Mouse (Mus musculus) hindbrain, embryonic 11.5 days (tissue): ENCODE results near the gene Syn1. TPM values are rescaled to one million over a fixed set of nuclear protein-coding genes. Genes with fewer than 3 reads are reported as not detected.
A peak's percentile ranks its signal among the peaks of the same experiment; 100 is the strongest.

Experiments
- ATAC-seq: fragments of 200-750 bp; cut with Nextera tagmentation; 2 replicates; pipeline ENCODE4 v1.8.0; 2017; ENCODE audit warnings: mild to moderate bottlenecking, moderate TSS enrichment, moderate library complexity; ENCODE audit not compliant: low FRiP score
- DNase-seq: peaks from one replicate; pipeline ENCODE4 v3.0.0-alpha.2; 2015; ENCODE audit warnings: low spot score
- H3K27ac ChIP-seq: fragments of 300-500 bp; sonication (generic); 2 replicates; pipeline ENCODE4 v1.5.1; 2014; ENCODE audit warnings: mild to moderate bottlenecking, low read depth, low read length
- H3K27me3 ChIP-seq: fragments of 300-500 bp; sonication (generic); 2 replicates; pipeline ENCODE4 v1.6.1; 2014; ENCODE audit warnings: mild to moderate bottlenecking, low read length, moderate library complexity, mixed read lengths; ENCODE audit not compliant: control insufficient read depth, insufficient read depth
- H3K36me3 ChIP-seq: fragments of 300-500 bp; sonication (generic); 2 replicates; pipeline ENCODE4 v1.6.1; 2014; ENCODE audit warnings: mild to moderate bottlenecking, low read length, moderate library complexity, mixed read lengths; ENCODE audit not compliant: control insufficient read depth, insufficient read depth
- H3K4me1 ChIP-seq: fragments of 300-500 bp; sonication (generic); replicated peaks from 2 replicates; pipeline ENCODE4 v1.6.1; 2014; ENCODE audit warnings: low read length, mixed read lengths; ENCODE audit not compliant: control insufficient read depth, insufficient read depth
- H3K4me2 ChIP-seq: fragments of 300-500 bp; sonication (generic); replicated peaks from 2 replicates; pipeline ENCODE4 v1.6.1; 2014; ENCODE audit warnings: mild to moderate bottlenecking, low read depth, low read length
- H3K4me3 ChIP-seq: fragments of 300-500 bp; sonication (generic); 2 replicates; pipeline ENCODE4 v1.5.1; 2014; ENCODE audit warnings: low read depth, low read length
- H3K9ac ChIP-seq: fragments of 300-500 bp; sonication (generic); 2 replicates; pipeline ENCODE4 v1.6.1; 2014; ENCODE audit warnings: low read depth, low read length
- H3K9me3 ChIP-seq: fragments of 300-500 bp; sonication (generic); 2 replicates; pipeline ENCODE4 v1.6.1; 2016; ENCODE audit warnings: low read length; ENCODE audit not compliant: control insufficient read depth
- WGBS: fragments of 180-500 bp; shearing (Covaris S2); extraction: QIAGEN DNeasy Blood & Tissue Kit; methylation state at CpG from one replicate; pipeline ENCODE4 v1.1.7; 2014; 5-methylcytosine and 5-hydroxymethylcytosine counted together
- polyA plus RNA-seq: library from polyadenylated mRNA; unstranded; fragments of >200 nt; fragmentation: Nextera tagmentation; extraction: Ambion mirVana; gene quantifications from 2 replicates; pipeline ENCODE4 v1.2.1, GENCODE M21; 2014

Syn1 gene
- polyA plus RNA-seq, 1 experiment from 2014 or later = 12.4 TPM

- H3K27ac ChIP-seq = no peak overlapping the region
- no peaks in the 10 kb centered on the region for H3K36me3 ChIP-seq
- DNase-seq (no peak), ATAC-seq (no peak)
- WGBS = 93% methylated on average over 3 of the region's 3 CpGs
- H3K9ac ChIP-seq = no peak overlapping the region
- no peak overlapping the region for H3K4me2 ChIP-seq
- H3K27me3 ChIP-seq = no peaks in the 10 kb centered on the region
- no peaks in the 10 kb centered on the region for H3K4me1 ChIP-seq
- no peaks in the 10 kb centered on the region for H3K9me3 ChIP-seq
- H3K4me3 ChIP-seq = no peak overlapping the region
Measured at GRCm38 (mm10) chrX:20847232-20847631, 73.6 kb downstream of the Syn1 start.

- no peaks in the 10 kb centered on the region for H3K4me1 ChIP-seq
- no peak overlapping the region for H3K4me2 ChIP-seq
- no peak overlapping the region for H3K4me3 ChIP-seq
- no peak overlapping the region for H3K9ac ChIP-seq
- no peaks in the 10 kb centered on the region for H3K27me3 ChIP-seq
- DNase-seq (peak; percentile 37), ATAC-seq (no peak)
- H3K36me3 ChIP-seq = no peaks in the 10 kb centered on the region
- no peak overlapping the region for H3K27ac ChIP-seq
- H3K9me3 ChIP-seq = no peaks in the 10 kb centered on the region
- WGBS = 34% methylated on average over 5 of the region's 5 CpGs
Measured at GRCm38 (mm10) chrX:20828934-20829333, 91.9 kb downstream of the Syn1 start.

GRCm38 (mm10) chrX:20819708-20820426 lies 100.9 kb downstream of the Syn1 start:
- H3K4me1 ChIP-seq = no peaks in the 10 kb centered on the region
- H3K4me2 ChIP-seq = peak overlapping the region; percentile 25
- peak; percentile 60 for ATAC-seq
- H3K9me3 ChIP-seq = no peaks in the 10 kb centered on the region
- H3K27me3 ChIP-seq = no peaks in the 10 kb centered on the region
- DNase-seq = peak; percentile 42
- no peak overlapping the region for H3K9ac ChIP-seq
- H3K36me3 ChIP-seq = no peaks in the 10 kb centered on the region
- 57% methylated on average over 7 of the region's 8 CpGs for WGBS
- H3K27ac ChIP-seq = peak overlapping the region; percentile 54; the same call in 1 of the 2 replicates
- no peak overlapping the region for H3K4me3 ChIP-seq

GRCm38 (mm10) chrX:20819204-20819628 lies 101.6 kb downstream of the Syn1 start:
- Histone ChIP-seq H3K27ac (peak overlapping the region; percentile 54; the same call in 1 of the 2 replicates), H3K27me3 (no peaks in the 10 kb centered on the region), H3K9ac (no peak overlapping the region), H3K36me3 (no peaks in the 10 kb centered on the region), H3K4me3 (no peak overlapping the region), H3K9me3 (no peaks in the 10 kb centered on the region), H3K4me1 (no peaks in the 10 kb centered on the region), H3K4me2 (peak overlapping the region; percentile 25)
- ATAC-seq (peak; percentile 94), DNase-seq (peak; percentile 84)
- 20% methylated on average over 19 of the region's 19 CpGs for WGBS

- Histone ChIP-seq H3K27ac (no peak overlapping the region), H3K36me3 (no peaks in the 10 kb centered on the region), H3K4me1 (no peaks in the 10 kb centered on the region), H3K4me3 (no peak overlapping the region), H3K9ac (no peak overlapping the region), H3K9me3 (no peaks in the 10 kb centered on the region), H3K4me2 (no peak overlapping the region), H3K27me3 (no peaks in the 10 kb centered on the region)
- no peak for DNase-seq
- ATAC-seq = no peak
- 82% methylated on average over 6 of the region's 6 CpGs for WGBS
Measured at GRCm38 (mm10) chrX:20816974-20817373, 103.8 kb downstream of the Syn1 start.

Other genes with a start within 250 kb of the Syn1 start
- 94.6 and 100 TPM in 2 replicates for gene Cdk16, start 233.1 kb downstream of the Syn1 start, polyA plus RNA-seq
- gene Usp11, start 217.1 kb downstream of the Syn1 start, polyA plus RNA-seq = 76.7 and 87.5 TPM in 2 replicates
- gene Araf, start 123.2 kb downstream of the Syn1 start, polyA plus RNA-seq = 106 and 118 TPM in 2 replicates
- gene Timp1, start 50.8 kb downstream of the Syn1 start, polyA plus RNA-seq = 8.9 and 10.4 TPM in 2 replicates
- 2.8 and 3.4 TPM in 2 replicates for gene Cfp, start 10.6 kb upstream of the Syn1 start, polyA plus RNA-seq
- 7.1 and 9.1 TPM in 2 replicates for gene Elk1, start 29.6 kb upstream of the Syn1 start, polyA plus RNA-seq
- 51.4 and 63.6 TPM in 2 replicates for gene Uxt, start 41.0 kb upstream of the Syn1 start, polyA plus RNA-seq
- gene Zfp182, start 141.3 kb upstream of the Syn1 start, polyA plus RNA-seq = 7.6 and 9.7 TPM in 2 replicates
- gene Spaca5, start 147.4 kb upstream of the Syn1 start, polyA plus RNA-seq = not detected in 2 replicates
- 3.1 and 3.3 TPM in 2 replicates for gene Zfp300, start 168.5 kb upstream of the Syn1 start, polyA plus RNA-seq
- gene Ssxa1, start 194.8 kb upstream of the Syn1 start, polyA plus RNA-seq = not detected in 2 replicates